Mouse (Mus musculus) heart, adult 18-20 months (tissue): ENCODE results near the gene Casp9. TPM values are rescaled to one million over a fixed set of nuclear protein-coding genes. Genes with fewer than 3 reads are reported as not detected.

Experiments
- DNase-seq, 2 experiments: peaks; one replicate each; pipeline ENCODE4 v3.0.0; 2021 to 2022; ENCODE audit warnings: mixed read lengths in 1 of 2
- total RNA-seq, 2 experiments: library from RNA; stranded (reverse); gene quantifications; 2 replicates each; pipeline ENCODE4 v1.2.3; 2021

The Casp9 gene
- total RNA-seq, 2 experiments from 2014 or later = 6.6 to 8.1 TPM

- no peak for DNase-seq
Observed at GRCm38 (mm10) chr4:141816776-141817655, 23.6 kb downstream of the Casp9 start.

GRCm38 (mm10) chr4:141817706-141818105 lies 24.3 kb downstream of the Casp9 start:
- no peak for DNase-seq

DNA sequence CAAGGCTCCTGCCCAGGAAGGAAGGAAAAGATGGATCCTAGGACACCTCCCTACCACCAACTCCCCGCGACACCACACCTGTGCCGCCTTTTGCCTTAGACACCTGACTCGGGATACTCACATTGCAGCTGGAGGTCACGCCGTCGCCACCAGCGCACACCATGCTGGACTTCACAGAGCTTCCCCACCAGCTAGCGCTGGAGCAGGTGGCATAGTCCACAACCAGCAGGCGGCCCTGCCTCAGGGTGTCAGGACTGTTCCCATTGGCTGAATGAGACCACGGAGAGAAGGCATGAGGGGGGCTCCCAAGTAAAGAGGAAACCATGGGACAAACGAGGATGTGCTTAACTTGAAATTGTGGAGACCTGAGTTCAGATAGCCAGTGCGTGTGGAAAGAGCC lies 25.4 kb downstream of the Casp9 start:
- DNase-seq = no peak

- no peak for DNase-seq
Observed at GRCm38 (mm10) chr4:141819316-141819715, 25.9 kb downstream of the Casp9 start.

GRCm38 (mm10) chr4:141821178-141821577 lies 27.8 kb downstream of the Casp9 start:
- no peak for DNase-seq

DNA sequence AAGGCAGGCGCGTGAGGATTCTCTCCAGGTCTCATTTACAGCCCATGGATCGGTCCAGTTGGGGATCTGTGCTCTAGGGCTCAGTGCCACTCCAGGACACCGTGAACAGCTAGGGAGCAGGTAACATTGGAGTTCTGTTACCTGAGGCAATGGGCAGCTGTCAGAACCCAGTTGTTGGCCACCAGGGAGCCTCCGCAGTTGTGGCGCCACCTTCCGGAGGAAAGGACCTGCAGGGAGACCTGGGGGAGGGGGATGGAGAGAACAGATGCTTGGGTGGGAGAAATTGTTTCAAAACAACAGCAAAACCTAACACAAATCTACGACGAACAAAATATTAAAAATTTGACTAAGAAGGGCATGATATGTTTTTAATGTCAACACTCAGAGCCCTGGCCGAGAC lies 28.7 kb downstream of the Casp9 start:
- DNase-seq = peak in 1 of 2 experiments; percentile 33

DNA sequence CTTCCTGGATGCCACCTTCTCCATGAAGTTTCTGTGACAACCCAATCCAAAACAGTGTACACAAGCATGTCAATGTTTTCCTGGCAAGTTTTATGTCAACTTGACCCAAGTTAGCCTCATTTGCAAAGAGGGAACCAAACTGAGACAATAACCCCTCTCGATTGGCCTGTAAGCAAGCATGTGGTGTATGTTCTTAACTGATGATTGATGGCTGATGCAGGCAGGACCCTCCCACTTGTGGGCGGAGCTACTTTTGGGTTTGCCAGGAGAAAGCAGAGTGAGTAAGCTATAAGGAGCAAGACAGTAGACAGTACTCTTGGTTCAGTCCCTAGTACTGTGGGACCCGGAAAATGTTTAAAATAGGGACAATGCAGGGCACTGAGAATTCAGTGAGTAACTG lies 29.6 kb downstream of the Casp9 start:
- no peak for DNase-seq

DNA sequence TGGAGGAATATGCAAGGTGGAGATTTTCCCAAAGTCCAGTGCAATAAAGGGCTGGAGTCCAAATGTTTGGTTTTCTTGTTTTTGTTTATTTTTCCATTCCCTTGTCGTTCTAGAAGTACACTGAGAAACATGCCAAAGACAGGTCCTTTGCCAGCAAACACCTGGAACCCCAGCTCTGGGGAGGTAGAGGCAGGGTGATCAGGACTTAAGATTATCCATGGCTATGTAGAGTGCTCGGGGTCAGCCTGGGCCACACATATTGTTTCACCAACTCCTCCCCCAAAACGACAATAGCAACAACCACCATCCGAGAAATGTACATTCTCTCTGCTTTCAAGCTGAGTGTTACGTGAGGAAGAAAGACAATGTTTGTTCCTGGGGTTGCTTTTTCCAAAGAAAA lies 32.6 kb downstream of the Casp9 start, which contains the start of gene Cela2a:
Gene Cela2a, minus strand, starts transcription at position 101 of the 400 bp plus-strand sequence.
- no peak for DNase-seq

DNA sequence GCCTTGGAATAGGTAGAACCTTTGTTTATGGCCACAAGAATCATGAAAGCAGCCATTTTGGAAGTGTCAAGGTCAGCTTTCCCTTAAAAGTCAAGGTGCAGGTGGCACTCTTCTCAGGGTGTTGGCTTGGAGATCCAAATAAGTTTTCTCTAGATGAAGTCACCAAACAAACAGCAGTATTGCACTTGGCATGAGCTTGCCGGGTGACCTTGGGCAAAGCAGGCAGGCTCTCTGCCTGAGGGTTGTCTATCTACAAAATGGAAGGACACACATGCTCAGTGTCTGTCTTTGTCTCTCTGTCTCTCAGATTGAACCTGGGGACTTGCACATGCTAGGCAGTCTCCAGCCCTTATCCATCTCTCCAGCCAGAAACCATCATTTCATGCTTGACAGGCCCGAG lies 34.0 kb downstream of the Casp9 start:
- no peak for DNase-seq

DNA sequence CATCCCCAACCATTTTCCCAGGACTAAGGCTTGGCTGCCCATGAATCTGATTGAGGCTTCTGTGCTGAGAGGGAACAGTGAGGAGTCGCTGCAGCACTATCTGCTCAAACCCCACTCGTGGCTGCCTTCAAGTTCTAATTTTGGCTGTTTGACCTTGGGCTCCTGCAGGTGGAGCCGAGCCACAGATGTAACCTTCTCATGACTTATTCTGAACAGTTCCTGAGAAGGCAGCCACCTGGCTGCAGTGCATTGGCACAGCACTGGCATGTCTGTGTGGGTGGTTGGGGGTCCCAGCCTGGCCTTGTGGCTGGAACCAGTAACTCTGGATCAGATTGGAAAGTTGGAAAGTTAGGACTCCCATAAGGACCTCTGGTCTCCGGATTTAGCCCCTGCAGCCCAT lies 34.8 kb downstream of the Casp9 start:
- peak; percentile 32 to 48 for DNase-seq

GRCm38 (mm10) chr4:141830381-141830780 lies 37.0 kb downstream of the Casp9 start:
- DNase-seq = no peak

GRCm38 (mm10) chr4:141831361-141831760 lies 37.9 kb downstream of the Casp9 start:
- DNase-seq = no peak

DNA sequence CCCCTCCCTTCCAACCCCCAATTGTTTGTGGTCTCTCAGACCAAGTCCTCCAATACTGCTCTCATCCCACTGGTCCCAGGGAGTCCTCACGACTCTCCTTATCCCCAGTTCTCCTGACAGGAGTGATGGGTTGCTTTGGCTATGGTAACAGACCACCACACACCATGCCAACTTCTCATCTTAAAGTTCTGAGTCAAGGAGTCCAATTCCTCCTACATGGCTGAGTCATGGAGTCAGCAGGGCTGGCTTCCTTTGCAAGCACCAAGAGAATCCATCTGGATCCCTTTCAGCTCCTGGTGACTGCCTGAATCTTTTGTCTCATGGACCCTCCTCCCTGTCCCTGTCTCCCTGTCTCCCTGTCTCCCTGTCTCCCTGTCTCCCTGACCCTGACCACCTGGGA lies 40.5 kb downstream of the Casp9 start:
- DNase-seq = no peak

DNA sequence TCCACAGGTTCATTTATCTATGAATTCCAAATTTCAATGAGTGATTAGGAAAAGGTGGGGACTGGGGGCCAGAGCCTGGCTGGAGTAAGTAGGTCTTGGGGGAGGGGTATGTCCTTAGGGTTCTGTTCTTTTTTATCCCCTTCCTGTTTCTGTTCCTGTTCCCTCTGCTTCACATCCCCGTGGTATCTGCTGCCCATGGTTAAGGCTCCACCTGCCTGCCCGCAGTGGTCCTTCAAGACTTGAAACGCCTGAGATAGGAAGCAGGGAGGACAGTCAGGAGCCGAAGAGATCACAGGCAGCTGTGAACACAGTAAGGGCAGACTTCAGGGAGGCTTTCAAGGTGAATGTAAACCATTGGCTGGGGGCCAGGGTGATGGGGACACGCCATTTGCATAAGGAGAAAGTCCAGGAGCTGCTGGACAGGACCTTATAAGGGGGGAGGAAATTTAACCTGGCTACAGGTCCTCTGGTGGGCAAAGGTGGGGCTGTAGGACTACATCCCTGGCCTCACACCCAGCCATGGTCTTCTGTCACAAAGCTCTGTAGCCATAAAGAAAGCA lies 41.2 kb downstream of the Casp9 start:
- DNase-seq = no peak

DNA sequence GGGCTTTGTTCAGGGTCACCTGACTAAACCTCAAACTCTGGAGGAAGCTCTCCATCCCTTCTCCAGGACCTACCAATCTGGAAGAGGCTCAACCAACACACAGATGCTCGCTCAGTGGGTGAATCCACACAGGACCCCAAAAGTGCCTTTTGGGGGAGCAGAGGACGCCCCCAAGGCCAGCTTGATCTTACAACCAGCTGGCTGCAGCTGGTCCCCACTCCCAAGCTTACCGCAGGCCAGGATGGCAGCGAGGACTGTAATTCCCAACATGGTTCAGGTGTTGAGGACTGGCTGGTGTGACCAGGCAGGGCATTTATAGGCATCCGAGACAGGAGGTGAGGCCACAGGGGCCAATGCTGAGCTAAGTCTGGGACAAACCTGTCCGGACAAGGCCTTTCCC lies 52.6 kb downstream of the Casp9 start, which contains the start of gene Ctrc:
Gene Ctrc, minus strand, starts transcription at position 361 of the 400 bp plus-strand sequence.
- DNase-seq = no peak

DNA sequence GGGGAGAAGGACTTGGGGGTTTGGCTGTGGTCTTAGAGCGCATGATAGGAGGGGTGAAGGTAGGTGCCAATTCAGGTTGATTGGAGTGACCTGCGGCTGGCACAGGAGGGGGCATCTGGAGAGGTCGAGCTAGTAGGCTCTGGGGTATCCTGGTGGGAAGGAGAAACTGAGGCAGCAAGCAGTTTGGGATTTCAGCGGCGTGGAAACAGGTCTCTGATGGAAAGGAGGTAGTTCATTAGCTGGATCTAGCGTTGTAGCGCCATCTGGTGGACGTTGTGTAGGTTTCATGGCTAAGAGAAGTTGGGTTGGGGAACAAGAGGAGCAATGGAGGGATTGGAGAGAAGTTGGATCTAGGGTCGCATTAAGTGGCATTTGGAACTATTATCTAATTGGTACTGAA lies 60.0 kb downstream of the Casp9 start:
- DNase-seq = peak in 1 of 2 experiments; percentile 81

GRCm38 (mm10) chr4:141857422-141857930 lies 64.1 kb downstream of the Casp9 start:
- peak; percentile 77 to 93 for DNase-seq

- DNase-seq = peak; percentile 50 to 54
Observed at GRCm38 (mm10) chr4:141858501-141858900, 65.1 kb downstream of the Casp9 start.

DNA sequence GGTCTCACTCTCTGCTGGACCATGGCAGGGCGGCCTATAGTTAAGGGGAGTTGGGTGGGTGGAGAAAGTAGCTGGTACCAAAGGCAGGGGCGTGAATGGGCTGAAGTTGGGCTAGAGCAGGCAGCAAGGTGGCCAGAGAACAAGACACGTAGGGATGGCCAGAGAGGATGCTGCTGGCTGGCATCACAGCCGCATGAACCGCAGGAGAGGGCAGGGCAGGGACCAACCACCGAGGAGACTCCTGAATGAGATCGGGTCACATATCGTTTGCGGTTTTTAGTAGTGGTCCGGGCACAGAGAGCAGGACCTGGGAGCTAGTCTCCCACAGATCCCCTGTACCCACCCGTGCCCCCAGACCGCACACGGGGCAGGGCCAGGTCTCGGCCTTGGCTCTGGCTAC lies 65.9 kb downstream of the Casp9 start:
- no peak for DNase-seq

DNA sequence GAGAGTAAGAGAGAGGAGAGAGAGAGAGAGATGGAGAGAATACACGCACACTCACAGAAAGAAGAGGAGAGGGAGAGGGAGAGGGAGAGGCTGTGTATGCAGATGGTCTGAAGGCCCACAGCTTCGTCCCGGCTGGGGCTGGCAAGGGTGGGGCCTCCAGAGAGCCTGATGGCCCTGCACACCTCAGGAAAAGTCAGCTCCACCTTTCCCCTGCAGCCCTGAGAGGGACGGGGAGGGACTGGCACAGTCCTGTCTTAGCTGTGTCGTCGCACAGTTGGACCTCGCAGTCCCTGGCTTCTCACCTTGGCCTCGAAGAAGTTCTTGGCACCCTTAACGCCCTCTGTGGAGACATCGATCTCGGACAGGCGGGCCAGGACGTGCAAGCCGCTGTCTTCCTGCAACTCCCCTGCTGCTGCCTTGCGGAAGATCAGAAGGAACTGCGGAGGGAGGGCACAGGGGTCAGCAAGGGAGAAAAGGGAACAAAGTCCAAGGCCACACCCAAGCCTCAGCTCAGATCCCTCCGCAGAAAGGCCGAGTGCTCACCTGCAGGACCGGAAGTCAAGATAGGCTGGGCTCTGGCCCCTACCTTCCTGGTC lies 66.9 kb downstream of the Casp9 start:
- DNase-seq = no peak

- no peak for DNase-seq
Observed at GRCm38 (mm10) chr4:141861591-141862295, 68.3 kb downstream of the Casp9 start.

DNA sequence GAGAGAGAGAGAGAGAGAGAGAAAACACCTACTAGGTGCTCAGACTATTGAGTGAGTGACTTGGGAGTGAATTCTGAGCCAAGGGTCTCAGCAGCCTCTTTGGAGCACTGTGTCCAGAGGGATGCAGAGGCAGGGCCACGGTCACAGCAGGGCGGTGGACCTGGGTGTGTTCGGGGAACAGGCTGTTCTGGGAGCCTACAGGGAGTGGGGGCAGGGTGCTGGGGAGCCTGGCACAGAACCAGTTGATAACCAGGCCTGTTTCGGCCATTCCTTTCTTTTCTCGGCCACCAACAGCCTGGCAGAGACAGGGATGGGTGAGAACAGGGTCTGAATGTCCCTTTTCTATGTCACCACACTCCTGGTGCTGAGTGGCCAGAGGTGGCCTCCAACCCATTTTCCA lies 69.5 kb downstream of the Casp9 start:
- DNase-seq = peak; percentile 29 to 54
